Mouse (Mus musculus) MEL (cell line): Measurements from ENCODE around the gene Pcyt1b. TPM values are rescaled to one million over a fixed set of nuclear protein-coding genes. Genes with fewer than 3 reads are reported as not detected.

Experiments used
- DNase-seq: peaks from one replicate; pipeline ENCODE4 v3.0.0; 2011; ENCODE audit warnings: low read depth, low spot score
- H3K27ac ChIP-seq: 2 replicates; pipeline ENCODE4 v1.5.1; 2012; ENCODE audit warnings: low read depth, mild to moderate bottlenecking, control low read depth, low read length, moderate library complexity; ENCODE audit not compliant: control insufficient read depth
- H3K27me3 ChIP-seq, 2 experiments: fragments of 150-350 bp in 1 of 2; sonication (generic) in 1 of 2; 2 replicates each; pipeline ENCODE4 v1.6.1; 2012; ENCODE audit warnings: low read length in 2 of 2, mild to moderate bottlenecking in 2 of 2, improper control_type of control experiment in 1 of 2, moderate library complexity in 1 of 2; ENCODE audit not compliant: insufficient read depth in 2 of 2, control insufficient read depth in 1 of 2
- H3K36me3 ChIP-seq, 2 experiments: 2 replicates each; pipeline ENCODE4 v1.6.1; 2012 to 2014; ENCODE audit warnings: low read length in 2 of 2, improper control_type of control experiment in 1 of 2, inconsistent platforms in 1 of 2, mild to moderate bottlenecking in 1 of 2; ENCODE audit not compliant: insufficient read depth in 2 of 2, control insufficient read depth in 1 of 2
- H3K4me1 ChIP-seq, 2 experiments: fragments of 150-350 bp in 1 of 2; sonication (generic) in 1 of 2; 2 replicates each; pipeline ENCODE4 v1.6.1; 2012; ENCODE audit warnings: low read length in 2 of 2, improper control_type of control experiment in 1 of 2, mild to moderate bottlenecking in 1 of 2; ENCODE audit not compliant: insufficient read depth in 2 of 2, control insufficient read depth in 1 of 2
- H3K4me3 ChIP-seq, 2 experiments: fragments of 150-350 bp in 1 of 2; sonication (generic) in 1 of 2; 2 replicates each; pipeline ENCODE4 v1.5.1; 2012; ENCODE audit warnings: low read depth in 2 of 2, low read length in 2 of 2, mild to moderate bottlenecking in 2 of 2, moderate library complexity in 2 of 2, control low read depth in 1 of 2, improper control_type of control experiment in 1 of 2; ENCODE audit not compliant: control insufficient read depth in 1 of 2, insufficient read depth in 1 of 2
- H3K79me2 ChIP-seq: 2 replicates; pipeline ENCODE4 v1.6.1; 2012; ENCODE audit warnings: mild to moderate bottlenecking, low read length, moderate library complexity; ENCODE audit not compliant: control insufficient read depth, poor library complexity, insufficient read depth
- H3K9ac ChIP-seq: 2 replicates; pipeline ENCODE4 v1.6.1; 2012; ENCODE audit warnings: low read depth, mild to moderate bottlenecking, control low read depth, low read length, moderate library complexity; ENCODE audit not compliant: control insufficient read depth, poor library complexity, severe bottlenecking
- H3K9me3 ChIP-seq: fragments of 150-350 bp; sonication (generic); replicated peaks from 2 replicates; pipeline ENCODE4 v1.6.1; 2012; ENCODE audit warnings: mild to moderate bottlenecking, low read length, improper control_type of control experiment, moderate library complexity; ENCODE audit not compliant: insufficient read depth
- BHLHE40 ChIP-seq: IDR thresholded peaks from 2 replicates; pipeline ENCODE4 v1.6.1; 2012; ENCODE audit warnings: low read depth, mild to moderate bottlenecking, inconsistent platforms, low read length, improper control_type of control experiment, borderline replicate concordance
- CHD1 ChIP-seq: IDR thresholded peaks from 2 replicates; pipeline ENCODE4 v1.6.1; 2012; ENCODE audit warnings: low read depth, mild to moderate bottlenecking, inconsistent platforms, low read length, improper control_type of control experiment
- E2F4 ChIP-seq: IDR thresholded peaks from 2 replicates; pipeline ENCODE4 v1.6.1; 2011; ENCODE audit warnings: low read depth, low read length, improper control_type of control experiment, borderline replicate concordance
- ELF1 ChIP-seq: IDR thresholded peaks from 2 replicates; pipeline ENCODE4 v1.6.1; 2014; ENCODE audit warnings: low read depth, mild to moderate bottlenecking, inconsistent platforms, low read length, improper control_type of control experiment, moderate library complexity
- GABPA ChIP-seq: IDR thresholded peaks from 2 replicates; pipeline ENCODE4 v1.6.1; 2012; ENCODE audit warnings: low read depth, mild to moderate bottlenecking, inconsistent platforms, low read length, improper control_type of control experiment, moderate library complexity
- GATA1 ChIP-seq: IDR thresholded peaks from 2 replicates; pipeline ENCODE4 v1.6.1; 2011; ENCODE audit warnings: low read depth, low read length, improper control_type of control experiment
- HCFC1 ChIP-seq: IDR thresholded peaks from 2 replicates; pipeline ENCODE4 v1.6.1; 2012; ENCODE audit warnings: low read depth, mild to moderate bottlenecking, inconsistent platforms, low read length, improper control_type of control experiment, moderate library complexity
- JUND ChIP-seq: IDR thresholded peaks from 2 replicates; pipeline ENCODE4 v1.6.1; 2011; ENCODE audit warnings: low read depth, mild to moderate bottlenecking, improper control_type of control experiment, low read length
- MAFK ChIP-seq: IDR thresholded peaks from 2 replicates; pipeline ENCODE4 v1.6.1; 2011; ENCODE audit warnings: low read depth, mild to moderate bottlenecking, low read length, improper control_type of control experiment, borderline replicate concordance
- MAX ChIP-seq: IDR thresholded peaks from 2 replicates; pipeline ENCODE4 v1.6.1; 2011; ENCODE audit warnings: low read length, improper control_type of control experiment
- MXI1 ChIP-seq: IDR thresholded peaks from 2 replicates; pipeline ENCODE4 v1.6.1; 2011; ENCODE audit warnings: mild to moderate bottlenecking, low read depth, low read length, improper control_type of control experiment
- MYC ChIP-seq: IDR thresholded peaks from 2 replicates; pipeline ENCODE4 v1.6.1; 2011; ENCODE audit warnings: low read depth, mild to moderate bottlenecking, low read length, improper control_type of control experiment, moderate library complexity
- NELFE ChIP-seq: IDR thresholded peaks from 2 replicates; pipeline ENCODE4 v1.6.1; 2011; ENCODE audit warnings: low read depth, low read length, improper control_type of control experiment
- NRF1 ChIP-seq: IDR thresholded peaks from 2 replicates; pipeline ENCODE4 v1.6.1; 2014; ENCODE audit warnings: low read depth, mild to moderate bottlenecking, inconsistent platforms, low read length, improper control_type of control experiment, moderate library complexity; ENCODE audit not compliant: poor library complexity, insufficient read depth, severe bottlenecking
- POLR2A ChIP-seq, 2 experiments: IDR thresholded peaks; 2 replicates each; pipeline ENCODE4 v1.6.1; 2011 to 2012; ENCODE audit warnings: low read length in 2 of 2, mild to moderate bottlenecking in 2 of 2, control low read depth in 1 of 2, improper control_type of control experiment in 1 of 2, low read depth in 1 of 2, moderate library complexity in 1 of 2; ENCODE audit not compliant: control insufficient read depth in 1 of 2, insufficient read depth in 1 of 2, poor library complexity in 1 of 2
- POLR2AphosphoS5 ChIP-seq: IDR thresholded peaks from 2 replicates; pipeline ENCODE4 v1.6.1; 2012; ENCODE audit warnings: low read depth, borderline replicate concordance, mild to moderate bottlenecking, inconsistent platforms, low read length, moderate library complexity, mixed read lengths
- RAD21 ChIP-seq: IDR thresholded peaks from 2 replicates; pipeline ENCODE4 v1.6.1; 2011; ENCODE audit warnings: mild to moderate bottlenecking, low read depth, low read length, improper control_type of control experiment
- SIN3A ChIP-seq: IDR thresholded peaks from 2 replicates; pipeline ENCODE4 v1.6.1; 2012; ENCODE audit warnings: low read length, improper control_type of control experiment, inconsistent platforms
- TBP ChIP-seq: IDR thresholded peaks from 2 replicates; pipeline ENCODE4 v1.8.0; 2011; ENCODE audit warnings: low read depth, low read length, improper control_type of control experiment
- ZNF384 ChIP-seq: IDR thresholded peaks from 2 replicates; pipeline ENCODE4 v1.6.1; 2012; ENCODE audit warnings: low read depth, mild to moderate bottlenecking, inconsistent platforms, low read length, improper control_type of control experiment
- polyA plus RNA-seq, 2 experiments: library from polyadenylated mRNA; stranded (reverse) in 1 of 2; unstranded in 1 of 2; fragments of >175 nt in 1 of 2; fragments of >200 nt in 1 of 2; gene quantifications; 2 replicates each; pipeline versions ENCODE4 v1.2.1 to v1.2.4; 2012; ENCODE audit warnings: low replicate concordance in 2 of 2, low read depth in 1 of 2; ENCODE audit not compliant: insufficient read length in 2 of 2, insufficient read depth in 1 of 2, missing spikeins in 1 of 2
- total RNA-seq: library from RNA; depleted of rRNA; stranded (reverse); fragments of 300-350 nt; gene quantifications from 2 replicates; pipeline ENCODE4 v1.2.3, GENCODE M21; 2012; rRNA removed

Gene Pcyt1b
- 1.2 and 1.9 TPM in 2 replicates for total RNA-seq
- polyA plus RNA-seq, result 10 to 100 TPM in 1 of 2 experiments, not detected in 1; 10.4 TPM

- H3K36me3 ChIP-seq, result peaks cover 0 to 11% of the 10 kb centered on the region in 2 experiments; a peak in 2 of 4 replicates
- no peaks in the 10 kb centered on the region for H3K79me2 ChIP-seq
- H3K27ac ChIP-seq, result no peak within 1 kb of the TSS
- H3K27me3 ChIP-seq, result no peaks in the 10 kb centered on the region
- TF ChIP-seq SIN3A (no peak), POLR2AphosphoS5 (no peak), HCFC1 (no peak), MXI1 (no peak), E2F4 (no peak), RAD21 (no peak), MAX (no peak)
- H3K9ac ChIP-seq, result no peak within 1 kb of the TSS; the same call in 1 of the 2 replicates
- no peaks in the 10 kb centered on the region for H3K9me3 ChIP-seq
- DNase-seq, result no peak
- no peak within 1 kb of the TSS for H3K4me3 ChIP-seq
- H3K4me1 ChIP-seq, result peaks cover 7 to 12% of the 10 kb centered on the region in 2 experiments
Observed at GRCm38 (mm10) chrX:93654218-93655002, at the start of gene Pcyt1b. TSS of gene Pcyt1b (plus strand) at chrX:93654863.

- H3K4me1 ChIP-seq, result peaks cover 4 to 5% of the 10 kb centered on the region in 2 experiments; a peak in 3 of 4 replicates
- H3K4me3 ChIP-seq, result peak overlapping the region; percentile 46 to 92; a peak in 2 of 4 replicates
- H3K27ac ChIP-seq, result no peak overlapping the region
- H3K79me2 ChIP-seq, result peaks cover 46% of the 10 kb centered on the region
- peak; percentile 21 for DNase-seq
- no peaks in the 10 kb centered on the region for H3K9me3 ChIP-seq
- H3K27me3 ChIP-seq, result no peaks in the 10 kb centered on the region
- peak overlapping the region; percentile 12 for H3K9ac ChIP-seq
- TF ChIP-seq GATA1 (no peak), POLR2AphosphoS5 (no peak), JUND (no peak), E2F4 (no peak)
- peaks cover 0 to 42% of the 10 kb centered on the region in 2 experiments; a peak in 3 of 4 replicates for H3K36me3 ChIP-seq
Observed at GRCm38 (mm10) chrX:93630256-93630655, 24.4 kb upstream of the Pcyt1b start.

DNA sequence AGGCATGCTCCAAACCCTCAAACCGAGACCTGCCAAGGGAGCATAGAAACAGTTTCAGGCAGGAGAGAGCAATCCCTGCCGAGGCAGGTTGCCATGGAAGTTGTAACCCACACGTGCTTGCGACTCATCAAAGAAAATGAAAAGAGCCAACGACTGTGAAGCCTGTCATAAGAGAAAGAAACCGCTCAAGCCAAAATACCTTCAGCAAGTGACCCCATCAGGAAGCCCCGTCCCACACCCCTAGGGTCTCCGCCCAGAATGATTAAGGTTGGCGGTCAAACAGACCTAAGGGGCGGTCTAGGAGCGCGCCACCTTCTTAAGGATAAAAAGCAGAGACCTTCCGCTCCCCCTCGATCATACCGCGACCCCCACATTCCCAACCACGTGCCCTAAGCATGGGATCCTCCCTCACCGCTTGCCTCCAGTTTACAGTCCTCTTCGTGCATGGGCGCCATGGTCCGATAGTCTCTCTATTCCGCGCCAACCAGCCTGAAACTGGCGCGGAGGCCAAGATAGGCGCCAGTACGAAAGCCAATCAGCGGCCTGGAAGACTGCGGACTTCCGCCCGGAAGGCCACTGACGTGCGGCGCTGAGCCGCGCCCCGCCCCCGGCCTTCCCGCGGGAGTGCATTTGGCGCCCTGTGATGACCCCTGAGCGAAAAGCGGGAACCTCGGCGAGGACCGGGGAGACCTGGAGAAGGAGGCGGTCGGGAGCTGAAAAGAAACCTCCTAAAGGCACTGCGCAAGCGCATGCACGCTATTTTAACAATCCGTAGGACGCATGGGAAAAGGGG, 22.8 kb upstream of the Pcyt1b start, which contains the start of gene Pola1:
Pola1 (minus strand) TSS at position 499 of the 793 bp plus-strand sequence.
- H3K36me3 ChIP-seq, result peaks cover 0 to 29% of the 10 kb centered on the region in 2 experiments; a peak in 3 of 4 replicates
- peaks cover 0 to 4% of the 10 kb centered on the region in 2 experiments; a peak in 2 of 4 replicates for H3K4me1 ChIP-seq
- H3K9me3 ChIP-seq, result no peaks in the 10 kb centered on the region
- peak; percentile 97 for DNase-seq
- H3K27me3 ChIP-seq, result no peaks in the 10 kb centered on the region
- peak within 1 kb of the TSS; percentile 94 for H3K9ac ChIP-seq
- peaks cover 40% of the 10 kb centered on the region for H3K79me2 ChIP-seq
- H3K27ac ChIP-seq, result peak within 1 kb of the TSS; percentile 89
- peak within 1 kb of the TSS; percentile 46 to 92 for H3K4me3 ChIP-seq
- TF ChIP-seq BHLHE40 (0 out of 2 replicates have a peak, but pooled peaks have one; percentile 5), SIN3A (peak; percentile 63), POLR2A (IDR thresholded peaks at IDR 0.05; ENCODE audit: control insufficient read depth in 1 of 2, insufficient read depth in 1 of 2, low read depth in 1 of 2, low read length in 2 of 2, poor library complexity in 1 of 2) (peak; percentile 19 to 89), MAFK (no peak), ZNF384 (no peak), E2F4 (peak; percentile 98), TBP (peak; percentile 12), GATA1 (no peak), ELF1 (peak; percentile 81), MXI1 (peak; percentile 95), NRF1 (peak; percentile 86), GABPA (no peak), MYC (peak; percentile 84), NELFE (peak; percentile 71), CHD1 (no peak), MAX (peak; percentile 89)
